Mouse (Mus musculus): ENCODE results near the gene Zfp830. TPM values are rescaled to one million over a fixed set of nuclear protein-coding genes. Genes with fewer than 3 reads are reported as not detected.

Zfp830 gene
- polyA plus RNA-seq, 1 experiment from 2014 or later = 41.1 TPM

GRCm38 (mm10) chr11:82780134-82780533 lies 16.0 kb downstream of the Zfp830 start:
- ATAC-seq (ENCODE audit: low FRiP score, low read depth) = no peak
- H3K27me3 ChIP-seq (replicated peaks) = no peaks in the 10 kb centered on the region
- H3K27ac ChIP-seq = no peak overlapping the region
- H3K4me2 ChIP-seq (replicated peaks) = peak overlapping the region; percentile 61
- peaks cover 18% of the 10 kb centered on the region for H3K36me3 ChIP-seq
- WGBS = 59% methylated on average over 5 of the region's 5 CpGs
- peak overlapping the region; percentile 86 for H3K4me3 ChIP-seq
- H3K9ac ChIP-seq = peak overlapping the region; percentile 94
- H3K4me1 ChIP-seq = peaks cover 14% of the 10 kb centered on the region
- no peaks in the 10 kb centered on the region for H3K9me3 ChIP-seq

GRCm38 (mm10) chr11:82780983-82781903 lies 17.1 kb downstream of the Zfp830 start, which contains the start of gene Lig3:
Gene Lig3 (plus strand): TSS chr11:82781108.
- peak; percentile 97 for ATAC-seq (ENCODE audit: low FRiP score, low read depth)
- Histone ChIP-seq H3K9ac (peak within 1 kb of the TSS; percentile 94), H3K27me3 (replicated peaks) (no peaks in the 10 kb centered on the region), H3K9me3 (no peaks in the 10 kb centered on the region), H3K4me3 (peak within 1 kb of the TSS; percentile 86), H3K27ac (peak within 1 kb of the TSS; percentile 88), H3K4me1 (peaks cover 14% of the 10 kb centered on the region), H3K36me3 (peaks cover 29% of the 10 kb centered on the region), H3K4me2 (replicated peaks) (peak within 1 kb of the TSS; percentile 61)
- under 1% methylated on average over 81 of the region's 90 CpGs for WGBS

- Histone ChIP-seq H3K27ac (no peak overlapping the region), H3K4me1 (peaks cover 14% of the 10 kb centered on the region), H3K36me3 (peaks cover 39% of the 10 kb centered on the region), H3K9ac (peak overlapping the region; percentile 94), H3K27me3 (replicated peaks) (no peaks in the 10 kb centered on the region), H3K9me3 (no peaks in the 10 kb centered on the region), H3K4me2 (replicated peaks) (peak overlapping the region; percentile 61), H3K4me3 (peak overlapping the region; percentile 86)
- whole genome bisulfite sequencing = 52% methylated on average over 6 of the region's 6 CpGs
- ATAC-seq (ENCODE audit: low FRiP score, low read depth) = no peak
These were observed 18.1 kb downstream of the Zfp830 start for GRCm38 (mm10) chr11:82782197-82782596.

GRCm38 (mm10) chr11:82783453-82783852 lies 19.3 kb downstream of the Zfp830 start:
- Histone ChIP-seq H3K4me3 (no peak overlapping the region), H3K36me3 (peaks cover 51% of the 10 kb centered on the region), H3K27ac (no peak overlapping the region), H3K4me1 (peaks cover 14% of the 10 kb centered on the region), H3K9ac (no peak overlapping the region), H3K27me3 (replicated peaks) (no peaks in the 10 kb centered on the region), H3K4me2 (replicated peaks) (no peak overlapping the region), H3K9me3 (no peaks in the 10 kb centered on the region)
- 95% methylated on average over 11 of the region's 11 CpGs for WGBS
- no peak for ATAC-seq (ENCODE audit: low FRiP score, low read depth)

- Histone ChIP-seq H3K9ac (no peak overlapping the region), H3K4me2 (replicated peaks) (no peak overlapping the region), H3K4me1 (no peaks in the 10 kb centered on the region), H3K4me3 (no peak overlapping the region), H3K36me3 (peaks cover 27% of the 10 kb centered on the region), H3K27me3 (replicated peaks) (no peaks in the 10 kb centered on the region), H3K27ac (no peak overlapping the region), H3K9me3 (no peaks in the 10 kb centered on the region)
- 85% methylated on average over 3 of the region's 3 CpGs for WGBS
- no peak for ATAC-seq (ENCODE audit: low FRiP score, low read depth)
These were observed 42.5 kb downstream of the Zfp830 start for GRCm38 (mm10) chr11:82806656-82807055.

GRCm38 (mm10) chr11:82807370-82807769 lies 43.2 kb downstream of the Zfp830 start:
- WGBS = 85% methylated on average over 3 of the region's 3 CpGs
- Histone ChIP-seq H3K4me1 (no peaks in the 10 kb centered on the region), H3K4me2 (replicated peaks) (no peak overlapping the region), H3K27me3 (replicated peaks) (no peaks in the 10 kb centered on the region), H3K9me3 (no peaks in the 10 kb centered on the region), H3K4me3 (no peak overlapping the region), H3K36me3 (peaks cover 20% of the 10 kb centered on the region), H3K9ac (no peak overlapping the region), H3K27ac (no peak overlapping the region)
- ATAC-seq (ENCODE audit: low FRiP score, low read depth) = no peak

GRCm38 (mm10) chr11:82808485-82808884 lies 44.3 kb downstream of the Zfp830 start:
- peaks cover 9% of the 10 kb centered on the region for H3K36me3 ChIP-seq
- H3K27ac ChIP-seq = no peak overlapping the region
- H3K4me2 ChIP-seq (replicated peaks) = no peak overlapping the region
- no peaks in the 10 kb centered on the region; the same call in 1 of the 2 replicates for H3K4me1 ChIP-seq
- no peak overlapping the region for H3K4me3 ChIP-seq
- H3K27me3 ChIP-seq (replicated peaks) = no peaks in the 10 kb centered on the region
- no peak for ATAC-seq (ENCODE audit: low FRiP score, low read depth)
- 69% methylated on average over 5 of the region's 5 CpGs for WGBS
- H3K9me3 ChIP-seq = no peaks in the 10 kb centered on the region
- H3K9ac ChIP-seq = no peak overlapping the region

Other genes starting within 250 kb of the Zfp830 start
- 0.26 and 0.34 TPM in 2 replicates for gene Cct6b, start within 50 bp of the Zfp830 start, polyA plus RNA-seq (2016; fragmentation: Nextera tagmentation; extraction: Ambion mirVana)
- 40.7 and 42.6 TPM in 2 replicates for gene Lig3, start 16.8 kb downstream of the Zfp830 start, polyA plus RNA-seq (2016; fragmentation: Nextera tagmentation; extraction: Ambion mirVana)
- 8.1 and 10.7 TPM in 2 replicates for gene Rffl, start 106.9 kb downstream of the Zfp830 start, polyA plus RNA-seq (2016; fragmentation: Nextera tagmentation; extraction: Ambion mirVana)
- 12.6 and 13.5 TPM in 2 replicates for gene Rad51d, start 126.3 kb downstream of the Zfp830 start, polyA plus RNA-seq (2016; fragmentation: Nextera tagmentation; extraction: Ambion mirVana)
- gene Fndc8, start 127.8 kb downstream of the Zfp830 start, polyA plus RNA-seq (2016; fragmentation: Nextera tagmentation; extraction: Ambion mirVana) = 0.39 and 0.54 TPM in 2 replicates
- 29.6 and 31.5 TPM in 2 replicates for gene Nle1, start 144.1 kb downstream of the Zfp830 start, polyA plus RNA-seq (2016; fragmentation: Nextera tagmentation; extraction: Ambion mirVana)
- gene Unc45b, start 146.2 kb downstream of the Zfp830 start, polyA plus RNA-seq (2016; fragmentation: Nextera tagmentation; extraction: Ambion mirVana) = 5.4 TPM in 2 replicates
- gene Slfn5, start 187.0 kb downstream of the Zfp830 start, polyA plus RNA-seq (2016; fragmentation: Nextera tagmentation; extraction: Ambion mirVana) = 0.59 and 1.6 TPM in 2 replicates
- gene Slfn9, start 227.5 kb downstream of the Zfp830 start, polyA plus RNA-seq (2016; fragmentation: Nextera tagmentation; extraction: Ambion mirVana) = 7.4 and 8.2 TPM in 2 replicates